Mouse (Mus musculus): ENCODE measurements at regions not wholly inside any gene's neighbourhood (a gene's known extent, or its start where the extent isn't known, plus 50 kb on each side); places are given as distances from the start of the nearest gene placed in this dataset.
A peak's percentile ranks its signal among the peaks of the same experiment; 100 is the strongest.

GRCm38 (mm10) chr6:80862256-80862655 lies 843.6 kb downstream of the Lrrtm4 start:
- no peak overlapping the region for H3K27ac ChIP-seq (ENCODE audit: low read depth, low read length)
- H3K4me3 ChIP-seq (ENCODE audit: low read depth, low read length): no peak overlapping the region
- H3K9me3 ChIP-seq (ENCODE audit: control insufficient read depth, low read length): no peaks in the 10 kb centered on the region
- H3K27me3 ChIP-seq (ENCODE audit: control insufficient read depth, insufficient read depth, low read length): no peaks in the 10 kb centered on the region
- WGBS: 88% methylated on average over 2 of the region's 2 CpGs
- H3K4me1 ChIP-seq (ENCODE audit: control insufficient read depth, insufficient read depth, low read length): no peaks in the 10 kb centered on the region
- H3K4me2 ChIP-seq (ENCODE audit: low read depth, low read length): no peak overlapping the region
- ATAC-seq (ENCODE audit: low read depth): no peak
- no peak overlapping the region for H3K9ac ChIP-seq (replicated peaks; ENCODE audit: low read depth, low read length)
- no peaks in the 10 kb centered on the region for H3K36me3 ChIP-seq (ENCODE audit: control insufficient read depth, insufficient read depth, low read length)

GRCm38 (mm10) chr6:80862741-80863140 lies 844.1 kb downstream of the Lrrtm4 start:
- H3K27me3 ChIP-seq (ENCODE audit: control insufficient read depth, insufficient read depth, low read length): no peaks in the 10 kb centered on the region
- no peaks in the 10 kb centered on the region for H3K4me1 ChIP-seq (ENCODE audit: control insufficient read depth, insufficient read depth, low read length)
- H3K4me3 ChIP-seq (ENCODE audit: low read depth, low read length): no peak overlapping the region
- no peaks in the 10 kb centered on the region for H3K9me3 ChIP-seq (ENCODE audit: control insufficient read depth, low read length)
- H3K9ac ChIP-seq (replicated peaks; ENCODE audit: low read depth, low read length): no peak overlapping the region
- no peaks in the 10 kb centered on the region for H3K36me3 ChIP-seq (ENCODE audit: control insufficient read depth, insufficient read depth, low read length)
- H3K27ac ChIP-seq (ENCODE audit: low read depth, low read length): no peak overlapping the region
- WGBS: 89% methylated on average over 2 of the region's 2 CpGs
- no peak for ATAC-seq (ENCODE audit: low read depth)
- H3K4me2 ChIP-seq (ENCODE audit: low read depth, low read length): no peak overlapping the region

- ATAC-seq (ENCODE audit: low read depth): no peak
- Histone ChIP-seq H3K9ac (replicated peaks; ENCODE audit: low read depth, low read length) (no peak overlapping the region), H3K4me3 (ENCODE audit: low read depth, low read length) (no peak overlapping the region), H3K4me1 (ENCODE audit: control insufficient read depth, insufficient read depth, low read length) (no peaks in the 10 kb centered on the region), H3K27ac (ENCODE audit: low read depth, low read length) (no peak overlapping the region), H3K27me3 (ENCODE audit: control insufficient read depth, insufficient read depth, low read length) (no peaks in the 10 kb centered on the region), H3K36me3 (ENCODE audit: control insufficient read depth, insufficient read depth, low read length) (no peaks in the 10 kb centered on the region), H3K9me3 (ENCODE audit: control insufficient read depth, low read length) (no peaks in the 10 kb centered on the region), H3K4me2 (ENCODE audit: low read depth, low read length) (no peak overlapping the region)
- 86% methylated on average over 6 of the region's 6 CpGs for WGBS
Measured at GRCm38 (mm10) chr6:80865809-80866603, 847.3 kb downstream of the Lrrtm4 start.

GRCm38 (mm10) chr6:80885363-80885762 lies 866.7 kb downstream of the Lrrtm4 start:
- no peak overlapping the region for H3K27ac ChIP-seq (ENCODE audit: low read depth, low read length)
- no peak overlapping the region for H3K4me3 ChIP-seq (ENCODE audit: low read depth, low read length)
- H3K36me3 ChIP-seq (ENCODE audit: control insufficient read depth, insufficient read depth, low read length): no peaks in the 10 kb centered on the region
- ATAC-seq (ENCODE audit: low read depth): no peak
- H3K4me1 ChIP-seq (ENCODE audit: control insufficient read depth, insufficient read depth, low read length): no peaks in the 10 kb centered on the region
- no peak overlapping the region for H3K4me2 ChIP-seq (ENCODE audit: low read depth, low read length)
- 81% methylated on average over 3 of the region's 3 CpGs for WGBS
- H3K9me3 ChIP-seq (ENCODE audit: control insufficient read depth, low read length): no peaks in the 10 kb centered on the region
- no peak overlapping the region for H3K9ac ChIP-seq (replicated peaks; ENCODE audit: low read depth, low read length)
- H3K27me3 ChIP-seq (ENCODE audit: control insufficient read depth, insufficient read depth, low read length): no peaks in the 10 kb centered on the region

GRCm38 (mm10) chr6:80905220-80905619 lies 886.5 kb downstream of the Lrrtm4 start:
- H3K36me3 ChIP-seq (ENCODE audit: control insufficient read depth, insufficient read depth, low read length): no peaks in the 10 kb centered on the region
- H3K27ac ChIP-seq (ENCODE audit: low read depth, low read length): no peak overlapping the region
- H3K27me3 ChIP-seq (ENCODE audit: control insufficient read depth, insufficient read depth, low read length): no peaks in the 10 kb centered on the region
- H3K9me3 ChIP-seq (ENCODE audit: control insufficient read depth, low read length): no peaks in the 10 kb centered on the region
- no peak overlapping the region for H3K9ac ChIP-seq (replicated peaks; ENCODE audit: low read depth, low read length)
- no peak overlapping the region for H3K4me3 ChIP-seq (ENCODE audit: low read depth, low read length)
- no peaks in the 10 kb centered on the region for H3K4me1 ChIP-seq (ENCODE audit: control insufficient read depth, insufficient read depth, low read length)
- 95% methylated on average over 2 of the region's 2 CpGs for WGBS
- ATAC-seq (ENCODE audit: low read depth): no peak
- no peak overlapping the region for H3K4me2 ChIP-seq (ENCODE audit: low read depth, low read length)

GRCm38 (mm10) chr6:80929799-80930198 lies 911.1 kb downstream of the Lrrtm4 start:
- no peak overlapping the region for H3K9ac ChIP-seq (replicated peaks; ENCODE audit: low read depth, low read length)
- H3K4me2 ChIP-seq (ENCODE audit: low read depth, low read length): no peak overlapping the region
- no peaks in the 10 kb centered on the region for H3K27me3 ChIP-seq (ENCODE audit: control insufficient read depth, insufficient read depth, low read length)
- no peaks in the 10 kb centered on the region for H3K36me3 ChIP-seq (ENCODE audit: control insufficient read depth, insufficient read depth, low read length)
- no peak for ATAC-seq (ENCODE audit: low read depth)
- no peak overlapping the region for H3K4me3 ChIP-seq (ENCODE audit: low read depth, low read length)
- no peak overlapping the region for H3K27ac ChIP-seq (ENCODE audit: low read depth, low read length)
- H3K9me3 ChIP-seq (ENCODE audit: control insufficient read depth, low read length): no peaks in the 10 kb centered on the region
- H3K4me1 ChIP-seq (ENCODE audit: control insufficient read depth, insufficient read depth, low read length): no peaks in the 10 kb centered on the region
- WGBS: 73% methylated on average over 1 of the region's 1 CpGs

- Histone ChIP-seq H3K4me3 (ENCODE audit: low read depth, low read length) (no peak overlapping the region), H3K27me3 (ENCODE audit: control insufficient read depth, insufficient read depth, low read length) (no peaks in the 10 kb centered on the region), H3K27ac (ENCODE audit: low read depth, low read length) (no peak overlapping the region), H3K9me3 (ENCODE audit: control insufficient read depth, low read length) (no peaks in the 10 kb centered on the region), H3K4me1 (ENCODE audit: control insufficient read depth, insufficient read depth, low read length) (no peaks in the 10 kb centered on the region), H3K36me3 (ENCODE audit: control insufficient read depth, insufficient read depth, low read length) (no peaks in the 10 kb centered on the region), H3K4me2 (ENCODE audit: low read depth, low read length) (no peak overlapping the region), H3K9ac (replicated peaks; ENCODE audit: low read depth, low read length) (no peak overlapping the region)
- 47% methylated on average over 2 of the region's 2 CpGs for WGBS
- peak; percentile 31; the same call in 1 of the 2 replicates for ATAC-seq (ENCODE audit: low read depth)
Measured at GRCm38 (mm10) chr6:80975162-80975561, 948.3 kb upstream of the Gcfc2 start.

- no peaks in the 10 kb centered on the region for H3K36me3 ChIP-seq (ENCODE audit: control insufficient read depth, insufficient read depth, low read length)
- H3K27ac ChIP-seq (ENCODE audit: low read depth, low read length): no peak overlapping the region
- H3K9ac ChIP-seq (replicated peaks; ENCODE audit: low read depth, low read length): no peak overlapping the region
- ATAC-seq (ENCODE audit: low read depth): no peak
- no peaks in the 10 kb centered on the region for H3K4me1 ChIP-seq (ENCODE audit: control insufficient read depth, insufficient read depth, low read length)
- WGBS: 69% methylated on average over 3 of the region's 3 CpGs
- H3K27me3 ChIP-seq (ENCODE audit: control insufficient read depth, insufficient read depth, low read length): no peaks in the 10 kb centered on the region
- no peak overlapping the region for H3K4me2 ChIP-seq (ENCODE audit: low read depth, low read length)
- H3K9me3 ChIP-seq (ENCODE audit: control insufficient read depth, low read length): no peaks in the 10 kb centered on the region
- no peak overlapping the region for H3K4me3 ChIP-seq (ENCODE audit: low read depth, low read length)
Measured at GRCm38 (mm10) chr6:80993511-80993910, 930.0 kb upstream of the Gcfc2 start.

- Histone ChIP-seq H3K4me3 (ENCODE audit: low read depth, low read length) (no peak overlapping the region), H3K4me1 (ENCODE audit: control insufficient read depth, insufficient read depth, low read length) (no peaks in the 10 kb centered on the region), H3K36me3 (ENCODE audit: control insufficient read depth, insufficient read depth, low read length) (no peaks in the 10 kb centered on the region), H3K27ac (ENCODE audit: low read depth, low read length) (no peak overlapping the region), H3K9me3 (ENCODE audit: control insufficient read depth, low read length) (no peaks in the 10 kb centered on the region), H3K27me3 (ENCODE audit: control insufficient read depth, insufficient read depth, low read length) (no peaks in the 10 kb centered on the region), H3K4me2 (ENCODE audit: low read depth, low read length) (no peak overlapping the region), H3K9ac (replicated peaks; ENCODE audit: low read depth, low read length) (no peak overlapping the region)
- no peak for ATAC-seq (ENCODE audit: low read depth)
- 97% methylated on average over 3 of the region's 3 CpGs for WGBS
Measured at GRCm38 (mm10) chr6:81024531-81024930, 898.9 kb upstream of the Gcfc2 start.
